Mouse (Mus musculus) T-helper 2 cell (primary cell): ENCODE results near the gene Gaa.
"Not testable (repeated sequence)": the region's sequence is repeated elsewhere in the genome, so short reads cannot be mapped to it uniquely, and the experiment has no call there.

Experiments used
- in situ Hi-C: fragments of 300-600 bp; cut with MboI, MseI; formaldehyde crosslinking; loops from one replicate; pipeline ENCODE4 v1.15.1; 2025; ENCODE audit warnings: high pct_unique_total_duplicates

Gaa gene

GRCm38 (mm10) chr11:119267768-119268556 is at the start of gene Gaa:
Gene Gaa (plus strand): TSS chr11:119267887.
- in situ Hi-C loops, result no loop called here

DNA sequence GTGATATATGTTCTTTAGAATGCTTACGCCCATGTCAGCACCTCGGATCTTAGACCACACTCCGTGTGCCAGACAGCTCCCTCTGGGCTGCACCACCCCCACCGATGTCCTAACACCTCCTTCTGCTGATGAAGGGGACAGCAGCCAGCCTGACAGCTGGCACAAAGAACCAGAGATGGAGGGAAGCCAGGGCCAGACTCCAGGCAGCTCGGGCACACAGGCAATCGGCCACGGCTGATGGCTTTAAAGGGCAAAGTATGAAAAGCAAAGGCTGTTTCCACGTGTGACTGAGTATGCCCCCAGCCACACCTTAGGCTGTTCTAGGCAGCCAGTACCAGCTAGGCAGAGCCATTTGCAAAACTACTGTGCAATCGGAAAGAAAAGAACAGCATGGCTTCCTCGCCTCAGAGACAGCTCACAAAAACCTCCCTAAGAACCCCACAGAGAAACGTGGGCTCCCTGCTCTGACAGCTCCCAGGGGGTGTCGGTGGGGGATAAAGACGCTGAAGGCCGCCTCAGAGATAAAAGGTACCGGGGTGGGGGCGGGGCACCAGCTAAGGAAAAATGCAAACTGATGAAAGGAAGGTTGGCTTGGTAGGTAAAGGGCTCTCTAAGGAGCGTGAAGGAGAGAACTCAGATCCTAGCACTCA is 47.7 kb upstream of the Gaa start:
- in situ Hi-C loops, result no loop called here

- in situ Hi-C loops, result no loop called here
Observed at GRCm38 (mm10) chr11:119221812-119222510, 45.7 kb upstream of the Gaa start.

DNA sequence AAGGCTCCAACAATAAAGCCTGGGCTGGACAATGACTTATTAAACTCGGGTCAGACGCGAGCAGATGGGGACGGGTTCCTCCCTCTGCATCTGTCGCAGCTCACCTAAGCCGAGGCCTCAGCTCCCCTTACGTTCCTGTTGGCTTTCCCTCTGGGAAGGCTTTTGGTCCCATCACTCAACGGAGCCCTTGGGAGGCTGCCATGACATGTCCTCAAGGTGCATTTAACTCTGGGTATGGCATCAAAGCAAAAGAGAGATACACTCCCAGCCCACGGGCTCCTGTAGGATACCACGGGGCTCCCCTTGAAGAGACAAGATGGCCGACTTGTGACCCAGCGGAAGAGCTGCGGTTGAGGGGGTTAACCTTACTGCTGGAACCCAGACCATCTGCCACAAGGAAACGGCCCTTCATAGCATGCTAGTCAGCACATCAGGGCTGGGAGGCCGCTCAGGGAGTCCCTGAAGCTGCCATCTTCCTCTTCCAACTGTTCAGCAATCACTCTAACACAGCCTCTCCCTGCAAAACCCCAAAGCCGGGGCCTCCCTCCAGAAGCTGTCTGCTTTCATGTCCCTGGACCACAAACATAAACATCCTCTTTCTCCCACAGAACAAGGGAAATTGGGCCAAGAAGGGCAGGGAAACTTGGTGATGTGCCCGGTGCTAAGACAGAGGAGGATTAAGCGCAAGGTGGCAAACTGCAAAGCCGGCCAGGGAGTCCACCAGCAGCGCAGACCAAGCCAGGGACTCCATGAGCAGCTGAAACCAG is 44.4 kb upstream of the Gaa start:
- in situ Hi-C loops, result no loop called here

DNA sequence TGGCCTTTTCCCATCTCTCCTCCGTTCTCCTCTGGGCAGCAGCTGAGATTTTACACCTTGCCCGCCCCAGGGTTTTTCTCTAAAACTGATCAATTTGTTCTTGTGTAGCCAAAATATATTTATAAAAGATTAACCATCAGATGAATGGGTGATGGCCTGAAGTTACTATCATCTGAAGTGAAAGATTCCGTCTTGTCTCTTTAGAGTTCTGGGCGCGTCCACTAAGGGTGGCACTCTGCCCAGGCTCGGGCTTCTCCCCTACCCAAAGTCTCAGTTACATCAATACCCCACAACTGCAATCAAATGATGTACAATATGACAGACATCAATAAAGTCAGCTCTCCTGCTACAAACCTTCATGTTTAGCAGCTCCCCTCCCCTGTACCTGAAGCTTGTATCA is 42.8 kb upstream of the Gaa start:
- in situ Hi-C loops, result no loop called here

- in situ Hi-C loops, result no loop called here
Observed at GRCm38 (mm10) chr11:119225634-119226033, 42.1 kb upstream of the Gaa start.

GRCm38 (mm10) chr11:119227591-119227990 is 40.1 kb upstream of the Gaa start:
- in situ Hi-C loops, result no loop called here

GRCm38 (mm10) chr11:119228091-119228781 is 39.5 kb upstream of the Gaa start, which contains the start of the genes Tbc1d16 and Ccdc40:
Gene Tbc1d16 (minus strand): TSS chr11:119228499.
Gene Ccdc40 (plus strand): TSS chr11:119228572.
- in situ Hi-C loops, result no loop called here

DNA sequence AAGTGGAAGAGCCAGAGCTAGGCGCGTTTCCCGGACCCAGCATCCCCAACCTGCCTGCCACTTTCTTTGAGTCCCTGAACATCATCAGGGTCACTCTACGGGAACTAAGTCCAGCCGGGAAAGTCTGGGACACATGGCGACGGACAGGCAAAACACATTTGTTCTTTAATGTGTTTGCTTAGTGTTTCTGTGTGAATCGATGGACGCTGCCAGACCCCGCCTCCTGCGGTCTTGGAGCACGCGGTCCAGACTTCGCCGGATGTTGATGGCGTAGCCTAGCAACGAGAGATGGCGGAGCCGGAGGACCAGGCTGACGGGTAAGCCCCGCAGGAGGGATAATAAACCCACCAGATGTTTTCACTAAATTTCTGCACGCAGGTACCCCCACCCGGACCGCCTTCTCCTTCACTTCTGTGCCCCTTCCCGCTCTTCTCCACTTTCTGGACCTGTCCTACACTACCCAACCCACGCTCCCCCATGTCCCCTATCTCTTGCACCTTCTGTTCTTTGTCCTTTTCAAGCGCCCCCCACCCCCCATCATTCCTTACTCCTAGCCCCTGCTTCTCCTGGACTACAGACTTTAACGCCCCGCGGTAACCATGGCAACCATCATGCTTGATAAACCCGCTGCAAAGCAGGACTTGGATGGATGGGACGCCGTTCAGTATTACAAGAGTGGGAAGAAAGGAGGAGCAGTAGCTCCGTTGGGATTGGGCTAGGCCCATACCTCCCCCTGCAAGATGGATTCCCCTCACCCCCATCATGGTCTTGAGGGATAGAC is 38.7 kb upstream of the Gaa start:
- in situ Hi-C loops, result no loop called here

DNA sequence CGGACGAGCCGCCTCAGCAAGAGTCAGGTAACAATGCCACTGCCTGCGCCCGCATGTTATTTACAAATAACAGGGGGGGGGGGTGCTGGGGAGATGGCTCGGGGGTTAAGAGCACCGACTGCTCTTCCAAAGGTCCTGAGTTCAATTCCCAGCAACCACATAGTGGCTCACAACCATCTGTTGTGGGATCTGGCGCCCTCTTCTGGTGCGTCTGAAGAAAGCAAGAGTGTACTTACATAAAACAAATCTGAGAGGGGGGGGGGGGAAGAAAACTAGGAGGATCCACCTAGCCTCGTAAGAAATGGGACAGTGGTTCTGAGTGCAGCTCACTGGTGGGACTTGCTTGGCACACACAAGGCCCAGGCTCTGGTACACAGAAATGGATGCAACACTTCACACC is 32.9 kb upstream of the Gaa start:
- in situ Hi-C loops, result no loop called here

DNA sequence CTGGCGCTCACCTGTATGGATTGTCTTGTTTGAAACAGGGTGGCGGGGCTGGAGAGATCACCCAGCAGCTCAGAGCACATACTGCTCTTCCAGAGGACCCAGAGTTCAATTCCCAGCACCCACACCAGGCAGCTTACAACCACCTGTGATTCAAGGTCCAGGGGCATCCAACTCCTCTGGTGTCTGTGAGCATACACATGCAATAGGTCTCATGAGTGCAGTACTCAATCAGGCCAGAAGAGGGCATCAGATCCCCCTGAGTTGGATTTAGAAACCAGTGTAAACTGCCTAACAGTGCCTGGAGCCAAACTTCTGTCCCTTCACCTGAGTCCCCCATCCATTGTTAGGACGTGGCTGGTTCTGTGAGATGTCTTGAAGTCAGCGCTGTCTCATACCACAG is 32.1 kb upstream of the Gaa start:
- in situ Hi-C loops, result no loop called here

- in situ Hi-C loops, result no loop called here
Observed at GRCm38 (mm10) chr11:119236354-119236753, 31.3 kb upstream of the Gaa start.

DNA sequence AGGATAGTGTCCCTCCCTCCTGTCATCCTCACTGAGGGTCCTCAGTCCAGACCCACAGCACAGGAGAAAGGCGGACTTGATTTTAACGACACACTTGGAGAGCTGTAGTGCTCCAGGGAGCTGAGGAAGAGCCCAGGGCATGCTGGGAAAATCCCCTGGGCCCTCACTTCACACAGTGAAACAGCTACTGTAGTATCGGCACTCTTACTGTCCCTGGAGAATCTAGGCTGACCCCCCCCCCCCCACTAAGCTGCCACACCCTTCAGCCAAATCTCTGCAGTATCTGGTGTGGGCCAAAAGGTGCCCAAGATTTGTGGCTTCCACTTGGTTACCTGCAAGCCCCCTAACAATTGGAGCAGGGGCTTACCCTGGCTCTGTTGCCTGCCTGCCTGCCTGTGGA is 30.7 kb upstream of the Gaa start:
- in situ Hi-C loops, result no loop called here

GRCm38 (mm10) chr11:119237568-119238304 is 30.0 kb upstream of the Gaa start:
- in situ Hi-C loops, result no loop called here

DNA sequence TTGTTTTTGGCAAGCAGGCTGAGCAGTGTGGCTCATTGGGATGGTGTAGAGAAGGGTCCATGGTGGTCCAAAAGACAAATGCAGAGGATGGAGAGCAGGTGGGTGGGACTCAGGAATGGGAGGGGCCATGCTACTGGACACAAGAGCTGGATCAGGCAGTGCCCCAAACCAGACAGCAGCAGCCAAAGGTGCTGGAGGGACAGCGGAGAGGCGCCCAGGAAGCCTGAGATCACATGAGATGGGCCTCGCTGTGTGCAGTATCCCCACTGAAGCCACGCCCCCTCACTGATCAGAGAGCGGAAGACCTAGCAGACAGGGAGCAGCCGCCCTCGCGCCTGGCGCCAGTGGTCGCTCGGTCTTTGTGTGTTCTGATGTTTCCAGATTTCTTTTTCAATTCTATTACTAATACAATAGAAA is 29.4 kb upstream of the Gaa start:
- in situ Hi-C loops, result no loop called here

DNA sequence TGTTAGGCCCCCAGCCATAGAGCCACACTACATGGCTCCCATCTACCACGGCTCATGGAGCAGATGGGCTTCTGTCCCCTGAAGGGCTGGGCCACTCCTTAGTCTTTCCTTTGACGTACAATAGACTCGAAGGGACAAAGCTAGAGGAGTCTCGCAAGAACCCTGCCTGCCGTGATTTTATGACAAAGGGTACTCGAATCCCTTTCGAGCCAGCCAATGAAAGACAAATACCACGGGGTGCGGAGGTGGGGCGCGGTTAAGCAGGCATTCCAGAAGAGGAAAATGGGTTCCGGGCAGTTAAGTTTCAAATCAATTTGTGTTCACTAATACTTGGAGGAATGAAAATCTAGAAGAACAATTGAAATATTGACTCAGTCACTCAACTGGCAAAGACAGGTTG is 28.2 kb upstream of the Gaa start:
- in situ Hi-C loops, result no loop called here

DNA sequence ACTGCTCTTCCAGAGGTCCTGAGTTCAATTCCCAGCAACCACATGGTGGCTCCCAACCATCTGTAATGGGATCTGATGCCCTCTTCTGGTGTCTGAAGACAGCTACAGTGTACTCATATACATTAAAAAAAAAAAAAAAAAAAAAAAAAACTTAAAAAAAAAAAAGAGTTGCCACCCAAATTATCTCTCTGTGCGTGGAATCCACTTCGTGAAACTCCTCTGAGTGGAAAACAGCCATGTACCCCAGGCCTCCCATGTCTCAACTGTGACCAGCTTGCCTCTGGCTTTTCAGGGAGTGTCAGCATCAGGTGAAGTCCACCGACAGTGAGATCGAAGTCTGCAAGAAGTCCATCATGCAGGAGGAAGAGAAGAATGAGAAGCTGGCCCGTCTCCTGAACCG is 22.1 kb upstream of the Gaa start:
- in situ Hi-C loops, result not testable (repeated sequence)

- in situ Hi-C loops, result no loop called here
Observed at GRCm38 (mm10) chr11:119249011-119249410, 18.7 kb upstream of the Gaa start.

GRCm38 (mm10) chr11:119250998-119251397 is 16.7 kb upstream of the Gaa start:
- in situ Hi-C loops, result no loop called here
